Mouse (Mus musculus) small intestine, adult 2 months (tissue): ENCODE data around the gene Gm4181.

ENCODE experiments used
- CTCF ChIP-seq: fragments of 200-500 bp; IDR thresholded peaks from 2 replicates; pipeline ENCODE4 v1.5.1; 2012; ENCODE audit warnings: low read depth, mild to moderate bottlenecking, control low read depth, inconsistent platforms, low read length, moderate library complexity, mixed read lengths; ENCODE audit not compliant: insufficient replicate concordance, insufficient read length; ENCODE audit errors: extremely low read depth
- POLR2A ChIP-seq: fragments of 200-500 bp; IDR thresholded peaks from 2 replicates; pipeline ENCODE4 v1.6.1; 2012; ENCODE audit warnings: low read depth, mild to moderate bottlenecking, control low read depth, inconsistent platforms, low read length, moderate library complexity

GRCm38 (mm10) chr14:51677269-51677668 lies 41.8 kb upstream of the Gm4181 start:
- no peak for TF ChIP-seq POLR2A
- TF ChIP-seq CTCF: no peak
